Mouse (Mus musculus) limb, embryonic 13.5 days (tissue): ENCODE results near the gene Ppp4r2. TPM values are rescaled to one million over a fixed set of nuclear protein-coding genes. Genes with fewer than 3 reads are reported as not detected.
A peak's percentile ranks its signal among the peaks of the same experiment; 100 is the strongest.

Experiments
- ATAC-seq: fragments of 200-750 bp; cut with Nextera tagmentation; 2 replicates; pipeline ENCODE4 v1.8.0; 2017; ENCODE audit warnings: low read depth, moderate number of reproducible peaks, moderate TSS enrichment; ENCODE audit not compliant: low FRiP score
- H3K27ac ChIP-seq: fragments of 300-500 bp; sonication (generic); 2 replicates; pipeline ENCODE4 v1.5.1; 2015; ENCODE audit warnings: inconsistent platforms, mild to moderate bottlenecking, moderate library complexity
- H3K27me3 ChIP-seq: fragments of 300-500 bp; sonication (generic); 2 replicates; pipeline ENCODE4 v1.6.1; 2015; ENCODE audit warnings: mild to moderate bottlenecking, inconsistent platforms
- H3K36me3 ChIP-seq: fragments of 300-500 bp; sonication (generic); 2 replicates; pipeline ENCODE4 v1.6.1; 2015; ENCODE audit warnings: inconsistent platforms, mild to moderate bottlenecking, moderate library complexity
- H3K4me1 ChIP-seq: fragments of 300-500 bp; sonication (generic); 2 replicates; pipeline ENCODE4 v1.6.1; 2015; ENCODE audit warnings: inconsistent platforms
- H3K4me2 ChIP-seq: fragments of 300-500 bp; sonication (generic); replicated peaks from 2 replicates; pipeline ENCODE4 v1.6.1; 2015; ENCODE audit warnings: inconsistent platforms, mild to moderate bottlenecking, moderate library complexity
- H3K4me3 ChIP-seq: fragments of 300-500 bp; sonication (generic); 2 replicates; pipeline ENCODE4 v1.5.1; 2015; ENCODE audit warnings: moderate library complexity, mild to moderate bottlenecking, inconsistent platforms
- H3K9ac ChIP-seq: fragments of 300-500 bp; sonication (generic); 2 replicates; pipeline ENCODE4 v1.6.1; 2015; ENCODE audit warnings: mild to moderate bottlenecking, inconsistent platforms
- H3K9me3 ChIP-seq: fragments of 300-500 bp; sonication (generic); 2 replicates; pipeline ENCODE4 v1.6.1; 2016; ENCODE audit warnings: inconsistent platforms
- WGBS: fragments of 180-500 bp; shearing (Covaris S2); methylation state at CpG from one replicate; pipeline ENCODE4 v1.1.7; 2015; 5-methylcytosine and 5-hydroxymethylcytosine counted together
- polyA plus RNA-seq: library from polyadenylated mRNA; unstranded; fragments of >200 nt; fragmentation: Nextera tagmentation; extraction: Ambion mirVana; gene quantifications from 2 replicates; pipeline ENCODE4 v1.2.1, GENCODE M21; 2015

Gene Ppp4r2
- polyA plus RNA-seq: 24.9 and 25.7 TPM in 2 replicates

DNA sequence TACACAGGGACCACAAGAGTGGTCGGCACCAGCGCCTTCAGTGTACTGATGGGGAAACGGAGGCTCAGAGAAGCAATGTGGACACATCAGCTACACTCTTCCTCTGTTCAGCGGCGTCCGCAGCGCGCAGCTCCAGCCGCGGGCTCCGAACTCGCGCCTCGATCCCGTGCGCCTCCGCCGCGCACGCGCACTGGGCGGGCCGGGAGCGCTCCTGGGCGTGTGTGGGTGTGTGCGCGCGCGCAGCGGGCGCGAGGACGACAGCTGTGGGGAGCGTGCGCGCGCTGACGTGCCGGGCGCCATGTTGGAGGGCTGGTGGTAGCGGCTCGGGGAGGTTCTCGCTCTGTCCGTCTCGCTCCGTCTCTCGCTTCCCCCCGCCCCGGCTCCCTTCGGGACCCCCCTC lies at the start of gene Ppp4r2:
Gene Ppp4r2 (plus strand): TSS at position 268 of the 400 bp plus-strand sequence.
- peak; percentile 94 for ATAC-seq
- H3K4me2 ChIP-seq: peak within 1 kb of the TSS; percentile 61
- H3K36me3 ChIP-seq: peaks cover 35% of the 10 kb centered on the region
- H3K4me1 ChIP-seq: peaks cover 18% of the 10 kb centered on the region
- H3K9me3 ChIP-seq: no peaks in the 10 kb centered on the region
- 3% methylated on average over 24 of the region's 50 CpGs for WGBS
- no peaks in the 10 kb centered on the region for H3K27me3 ChIP-seq
- peak within 1 kb of the TSS; percentile 82 for H3K9ac ChIP-seq
- H3K4me3 ChIP-seq: peak within 1 kb of the TSS; percentile 73
- peak within 1 kb of the TSS; percentile 91 for H3K27ac ChIP-seq

DNA sequence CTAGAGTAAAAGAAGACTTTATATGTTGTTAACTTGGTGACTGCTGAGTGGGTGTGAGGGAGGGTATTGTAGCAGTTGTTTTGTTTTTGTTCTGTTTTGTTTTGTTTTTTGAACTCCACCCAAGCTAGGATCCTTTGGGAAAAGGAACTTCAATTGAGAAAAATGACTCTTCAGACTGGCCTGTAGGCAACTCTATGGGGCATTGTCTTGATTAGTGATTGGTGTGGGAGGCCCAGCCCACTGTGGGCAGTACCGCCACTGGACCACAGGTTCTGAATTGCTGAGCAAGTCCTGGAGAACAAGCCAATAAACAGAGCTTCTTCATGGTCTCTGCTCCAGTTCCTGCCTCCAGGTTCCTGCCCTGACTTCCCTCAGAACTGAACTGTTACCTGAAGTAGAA lies 45.7 kb upstream of the Ppp4r2 start:
- Histone ChIP-seq H3K9me3 (no peaks in the 10 kb centered on the region), H3K4me1 (peaks cover 7% of the 10 kb centered on the region; the same call in 1 of the 2 replicates), H3K4me2 (no peak overlapping the region), H3K4me3 (no peak overlapping the region), H3K36me3 (peaks cover 83% of the 10 kb centered on the region), H3K27ac (no peak overlapping the region), H3K27me3 (no peaks in the 10 kb centered on the region), H3K9ac (no peak overlapping the region)
- WGBS: 91% methylated on average over 1 of the region's 1 CpGs
- ATAC-seq: no peak

GRCm38 (mm10) chr6:100789161-100789560 lies 44.3 kb upstream of the Ppp4r2 start:
- Histone ChIP-seq H3K9ac (no peak overlapping the region), H3K4me2 (no peak overlapping the region)
- WGBS: 85% methylated on average over 1 of the region's 1 CpGs

GRCm38 (mm10) chr6:100792055-100792659 lies 41.3 kb upstream of the Ppp4r2 start:
- no peak overlapping the region for H3K9ac ChIP-seq
- H3K4me1 ChIP-seq: peaks cover 29% of the 10 kb centered on the region
- H3K4me2 ChIP-seq: no peak overlapping the region
- no peaks in the 10 kb centered on the region for H3K9me3 ChIP-seq
- no peak overlapping the region for H3K27ac ChIP-seq
- no peak overlapping the region for H3K4me3 ChIP-seq
- 59% methylated on average over 3 of the region's 3 CpGs for WGBS
- H3K27me3 ChIP-seq: no peaks in the 10 kb centered on the region
- peaks cover 46% of the 10 kb centered on the region for H3K36me3 ChIP-seq
- no peak for ATAC-seq

More at GRCm38 (mm10) chr6:100789161-100789560, 44.3 kb upstream of the Ppp4r2 start:
- H3K27ac ChIP-seq: no peak overlapping the region
- H3K4me3 ChIP-seq: no peak overlapping the region
- H3K4me1 ChIP-seq: peaks cover 10% of the 10 kb centered on the region; the same call in 1 of the 2 replicates
- no peaks in the 10 kb centered on the region for H3K9me3 ChIP-seq
- no peaks in the 10 kb centered on the region for H3K27me3 ChIP-seq
- H3K36me3 ChIP-seq: peaks cover 68% of the 10 kb centered on the region
- ATAC-seq: no peak

DNA sequence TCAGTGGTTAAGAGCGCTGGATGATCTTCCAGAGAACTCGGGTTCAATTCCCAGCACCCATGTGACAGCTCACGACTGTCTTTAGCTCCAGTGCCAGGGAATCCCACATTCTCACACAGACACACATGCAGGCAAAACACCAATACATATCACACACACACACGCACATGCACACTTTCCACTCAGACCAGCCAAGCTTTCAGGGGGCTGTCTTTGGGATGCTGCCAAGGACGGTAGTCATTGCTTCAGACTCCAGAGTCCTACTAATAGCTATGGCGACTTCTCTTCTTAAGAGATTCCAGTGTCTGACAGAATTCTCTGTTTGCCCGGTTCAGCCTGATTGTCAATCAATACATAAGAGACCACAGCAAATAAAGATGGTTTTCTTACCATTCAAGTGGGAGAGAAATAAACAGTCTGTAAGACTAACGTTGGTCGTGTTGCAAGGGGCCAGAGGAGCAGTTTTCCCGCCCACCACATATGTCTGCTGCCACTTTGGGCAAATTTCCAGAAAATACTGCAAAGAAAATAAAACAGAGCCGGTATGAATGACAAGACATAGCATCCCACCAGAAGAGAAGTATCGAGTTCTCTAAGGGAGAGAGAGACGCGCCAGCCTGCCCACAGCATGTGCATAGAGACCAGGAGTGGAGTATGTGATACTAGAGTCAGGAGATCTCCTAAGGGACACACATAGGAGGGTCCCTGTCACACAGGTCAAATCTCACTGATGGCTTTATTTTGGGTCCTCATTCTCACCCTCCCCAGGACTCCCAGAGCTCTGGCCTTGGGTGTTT lies 40.3 kb upstream of the Ppp4r2 start:
- no peaks in the 10 kb centered on the region for H3K27me3 ChIP-seq
- peaks cover 29% of the 10 kb centered on the region for H3K4me1 ChIP-seq
- no peak for ATAC-seq
- 71% methylated on average over 14 of the region's 14 CpGs for WGBS
- no peak overlapping the region for H3K9ac ChIP-seq
- H3K27ac ChIP-seq: no peak overlapping the region
- H3K9me3 ChIP-seq: no peaks in the 10 kb centered on the region
- peaks cover 48% of the 10 kb centered on the region for H3K36me3 ChIP-seq
- H3K4me2 ChIP-seq: no peak overlapping the region
- no peak overlapping the region for H3K4me3 ChIP-seq

- Histone ChIP-seq H3K9me3 (no peaks in the 10 kb centered on the region), H3K4me3 (no peak overlapping the region), H3K27ac (0 out of 2 replicates have a peak overlapping the region, but pooled peaks have one; percentile 39), H3K36me3 (peaks cover 45% of the 10 kb centered on the region), H3K27me3 (no peaks in the 10 kb centered on the region), H3K9ac (no peak overlapping the region), H3K4me1 (peaks cover 40% of the 10 kb centered on the region), H3K4me2 (0 out of 2 replicates have a peak overlapping the region, but pooled peaks have one; percentile 9)
- 23% methylated on average over 6 of the region's 6 CpGs for WGBS
- ATAC-seq: no peak
Observed at GRCm38 (mm10) chr6:100795797-100796196, 37.6 kb upstream of the Ppp4r2 start.

- no peak overlapping the region for H3K27ac ChIP-seq
- H3K4me2 ChIP-seq: no peak overlapping the region
- no peaks in the 10 kb centered on the region for H3K27me3 ChIP-seq
- peaks cover 34% of the 10 kb centered on the region for H3K36me3 ChIP-seq
- H3K4me3 ChIP-seq: no peak overlapping the region
- H3K9me3 ChIP-seq: no peaks in the 10 kb centered on the region
- 75% methylated on average over 6 of the region's 6 CpGs for WGBS
- H3K9ac ChIP-seq: no peak overlapping the region
- ATAC-seq: peak; percentile 49; the same call in 1 of the 2 replicates
- H3K4me1 ChIP-seq: peaks cover 38% of the 10 kb centered on the region
Observed at GRCm38 (mm10) chr6:100799290-100799689, 34.1 kb upstream of the Ppp4r2 start.

DNA sequence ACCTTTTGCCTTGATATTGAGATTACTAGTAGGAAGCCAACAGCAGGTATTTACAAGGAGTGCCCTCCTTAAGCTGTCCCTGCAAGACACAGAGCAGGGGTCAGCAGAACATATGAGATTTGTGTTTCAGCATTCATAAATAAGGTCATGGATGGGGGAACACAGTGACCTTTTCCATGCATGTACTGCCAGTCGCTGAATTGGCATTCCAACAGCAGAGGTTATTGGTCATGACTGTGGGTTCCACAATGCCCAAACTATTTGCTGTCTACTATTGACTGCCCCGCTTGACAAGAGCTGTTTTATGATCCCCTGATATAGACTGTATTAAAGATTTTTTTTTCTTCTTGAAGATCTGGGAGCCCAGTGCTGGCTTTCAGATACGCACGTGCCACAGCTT lies 33.7 kb upstream of the Ppp4r2 start:
- WGBS: 90% methylated on average over 4 of the region's 4 CpGs
- no peak overlapping the region for H3K27ac ChIP-seq
- H3K9me3 ChIP-seq: no peaks in the 10 kb centered on the region
- no peak for ATAC-seq
- H3K9ac ChIP-seq: no peak overlapping the region
- H3K4me1 ChIP-seq: peaks cover 38% of the 10 kb centered on the region
- H3K4me3 ChIP-seq: no peak overlapping the region
- H3K4me2 ChIP-seq: no peak overlapping the region
- peaks cover 34% of the 10 kb centered on the region for H3K36me3 ChIP-seq
- H3K27me3 ChIP-seq: no peaks in the 10 kb centered on the region

- Histone ChIP-seq H3K9me3 (no peaks in the 10 kb centered on the region), H3K36me3 (peaks cover 34% of the 10 kb centered on the region), H3K27ac (no peak overlapping the region), H3K4me1 (peaks cover 32% of the 10 kb centered on the region), H3K4me3 (no peak overlapping the region), H3K27me3 (no peaks in the 10 kb centered on the region), H3K9ac (no peak overlapping the region), H3K4me2 (no peak overlapping the region)
- 70% methylated on average over 10 of the region's 10 CpGs for whole genome bisulfite sequencing
- no peak for ATAC-seq
Observed at GRCm38 (mm10) chr6:100800497-100800955, 32.9 kb upstream of the Ppp4r2 start.

- Histone ChIP-seq H3K4me2 (no peak overlapping the region), H3K9me3 (no peaks in the 10 kb centered on the region), H3K27me3 (no peaks in the 10 kb centered on the region), H3K36me3 (peaks cover 35% of the 10 kb centered on the region), H3K4me1 (peaks cover 20% of the 10 kb centered on the region), H3K9ac (no peak overlapping the region), H3K4me3 (no peak overlapping the region), H3K27ac (no peak overlapping the region)
- peak; percentile 57; the same call in 1 of the 2 replicates for ATAC-seq
- WGBS: 47% methylated on average over 13 of the region's 13 CpGs
Observed at GRCm38 (mm10) chr6:100802381-100803083, 30.9 kb upstream of the Ppp4r2 start.

DNA sequence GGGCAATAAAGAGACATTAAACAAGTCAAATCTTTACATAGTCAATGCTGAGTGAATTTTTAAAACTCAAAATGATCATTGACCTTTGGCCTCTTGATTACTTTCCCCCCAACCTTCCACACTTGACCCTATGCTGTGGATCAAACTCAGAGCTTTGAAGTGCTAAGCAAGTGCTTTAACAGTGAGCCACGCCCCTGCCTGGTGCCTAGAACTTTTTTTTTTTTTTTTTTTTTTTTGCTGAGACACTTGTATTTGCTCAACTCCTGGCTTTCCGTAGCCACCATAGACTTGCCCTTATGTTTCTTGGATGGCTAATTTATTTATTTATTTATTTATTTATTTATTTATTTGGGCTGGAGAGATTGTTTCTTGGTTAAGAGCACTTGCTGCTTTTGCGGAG lies 30.2 kb upstream of the Ppp4r2 start:
- H3K9me3 ChIP-seq: no peaks in the 10 kb centered on the region
- H3K9ac ChIP-seq: no peak overlapping the region
- no peak overlapping the region for H3K4me3 ChIP-seq
- H3K4me2 ChIP-seq: no peak overlapping the region
- WGBS: 78% methylated on average over 3 of the region's 3 CpGs
- no peaks in the 10 kb centered on the region for H3K27me3 ChIP-seq
- H3K27ac ChIP-seq: no peak overlapping the region
- H3K4me1 ChIP-seq: peaks cover 20% of the 10 kb centered on the region
- peaks cover 28% of the 10 kb centered on the region for H3K36me3 ChIP-seq
- no peak for ATAC-seq

- peaks cover 7% of the 10 kb centered on the region for H3K36me3 ChIP-seq
- H3K4me2 ChIP-seq: no peak overlapping the region
- 90% methylated on average over 9 of the region's 9 CpGs for WGBS
- no peaks in the 10 kb centered on the region for H3K27me3 ChIP-seq
- no peaks in the 10 kb centered on the region for H3K9me3 ChIP-seq
- no peak overlapping the region for H3K4me3 ChIP-seq
- no peak overlapping the region for H3K27ac ChIP-seq
- H3K4me1 ChIP-seq: peaks cover 9% of the 10 kb centered on the region
- no peak overlapping the region for H3K9ac ChIP-seq
- no peak for ATAC-seq
Observed at GRCm38 (mm10) chr6:100807187-100807586, 26.2 kb upstream of the Ppp4r2 start.
